Mouse (Mus musculus): ENCODE measurements around the gene Gm3839.
"Not testable (repeated sequence)": the region's sequence is repeated elsewhere in the genome, so short reads cannot be mapped to it uniquely, and the experiment has no call there.

Gene Gm3839

GRCm38 (mm10) chr14:11356626-11357025 lies at the start of gene Gm3839:
TSS of gene Gm3839 (minus strand) at chr14:11356726.
- DNase-seq = not testable (repeated sequence)

GRCm38 (mm10) chr14:11405661-11406060 lies 49.1 kb upstream of the Gm3839 start:
- peak; percentile 1 for DNase-seq

- no peak for DNase-seq
Measured at GRCm38 (mm10) chr14:11377846-11378245, 21.3 kb upstream of the Gm3839 start.

GRCm38 (mm10) chr14:11375225-11375624 lies 18.7 kb upstream of the Gm3839 start:
- DNase-seq = no peak

- no peak for DNase-seq
Measured at GRCm38 (mm10) chr14:11346086-11346485, 10.4 kb downstream of the Gm3839 start.

GRCm38 (mm10) chr14:11329993-11330392 lies 26.5 kb downstream of the Gm3839 start:
- peak; percentile 9 for DNase-seq

GRCm38 (mm10) chr14:11307079-11307478 lies 49.4 kb downstream of the Gm3839 start:
- DNase-seq = peak; percentile 30

GRCm38 (mm10) chr14:11287956-11288355 lies 68.6 kb downstream of the Gm3839 start:
- DNase-seq = not testable (repeated sequence)

GRCm38 (mm10) chr14:11257161-11257705 lies 99.3 kb downstream of the Gm3839 start:
- DNase-seq = no peak

GRCm38 (mm10) chr14:11248053-11248452 lies 108.5 kb downstream of the Gm3839 start:
- no peak for DNase-seq

GRCm38 (mm10) chr14:11244546-11244945 lies 112.0 kb downstream of the Gm3839 start:
- no peak for DNase-seq

GRCm38 (mm10) chr14:11232086-11232485 lies 124.4 kb downstream of the Gm3839 start:
- no peak for DNase-seq
